Mouse (Mus musculus) adrenal gland, postnatal 4 days (tissue): Measurements from ENCODE around the gene Kcna6. TPM values are rescaled to one million over a fixed set of nuclear protein-coding genes. Genes with fewer than 3 reads are reported as not detected.

Experiments
- total RNA-seq, 2 experiments: library from RNA; stranded (reverse); gene quantifications; 2 replicates each; pipeline ENCODE4 v1.2.3; 2021

The Kcna6 gene
- total RNA-seq, 2 experiments from 2014 or later: 7.3 to 7.6 TPM

Other genes starting within 250 kb of the Kcna6 start
- gene Kcna5, start 205.3 kb downstream of the Kcna6 start, total RNA-seq: 1 to 10 TPM; 6.3 to 6.8 TPM
- gene Kcna1, start 94.3 kb downstream of the Kcna6 start, total RNA-seq: 1 to 10 TPM; 2.8 to 3.5 TPM
- 100 to 1,000 TPM; 176 to 196 TPM for gene Ndufa9, start 108.5 kb upstream of the Kcna6 start, total RNA-seq
- not detected for gene Akap3, start 112.4 kb upstream of the Kcna6 start, total RNA-seq
- gene Dyrk4, start 181.2 kb upstream of the Kcna6 start, total RNA-seq: not detected
- 10 to 100 TPM; 18.5 to 19.7 TPM for gene Rad51ap1, start 198.9 kb upstream of the Kcna6 start, total RNA-seq
- gene D6Wsu163e, start 199.3 kb upstream of the Kcna6 start, total RNA-seq: 10 to 100 TPM; 20.6 to 23.3 TPM